Mouse (Mus musculus) lung, postnatal 0 days (tissue): ENCODE measurements at regions not wholly inside any gene's neighbourhood (a gene's known extent, or its start where the extent isn't known, plus 50 kb on each side); places are given as distances from the start of the nearest gene placed in this dataset.

Source experiments
- CTCF ChIP-seq: IDR thresholded peaks from 2 replicates; pipeline ENCODE4 v1.5.1; 2016; ENCODE audit warnings: antibody characterized with exemption, mild to moderate bottlenecking
- EP300 ChIP-seq: IDR thresholded peaks from 2 replicates; pipeline ENCODE4 v1.6.1; 2016; ENCODE audit warnings: antibody characterized with exemption, mild to moderate bottlenecking, control low read depth

GRCm38 (mm10) chr16:58013557-58013956 is 259.0 kb upstream of the Col8a1 start:
- TF ChIP-seq CTCF (no peak), EP300 (no peak)
